Mouse (Mus musculus) ovary, postnatal 14 days (tissue): ENCODE measurements around the gene Wnt9b.
"Not testable (repeated sequence)": the region's sequence is repeated elsewhere in the genome, so short reads cannot be mapped to it uniquely, and the experiment has no call there.

Experiments used
- DNase-seq: peaks from one replicate; pipeline ENCODE4 v3.0.0; 2022; ENCODE audit warnings: low spot score

The Wnt9b gene

DNA sequence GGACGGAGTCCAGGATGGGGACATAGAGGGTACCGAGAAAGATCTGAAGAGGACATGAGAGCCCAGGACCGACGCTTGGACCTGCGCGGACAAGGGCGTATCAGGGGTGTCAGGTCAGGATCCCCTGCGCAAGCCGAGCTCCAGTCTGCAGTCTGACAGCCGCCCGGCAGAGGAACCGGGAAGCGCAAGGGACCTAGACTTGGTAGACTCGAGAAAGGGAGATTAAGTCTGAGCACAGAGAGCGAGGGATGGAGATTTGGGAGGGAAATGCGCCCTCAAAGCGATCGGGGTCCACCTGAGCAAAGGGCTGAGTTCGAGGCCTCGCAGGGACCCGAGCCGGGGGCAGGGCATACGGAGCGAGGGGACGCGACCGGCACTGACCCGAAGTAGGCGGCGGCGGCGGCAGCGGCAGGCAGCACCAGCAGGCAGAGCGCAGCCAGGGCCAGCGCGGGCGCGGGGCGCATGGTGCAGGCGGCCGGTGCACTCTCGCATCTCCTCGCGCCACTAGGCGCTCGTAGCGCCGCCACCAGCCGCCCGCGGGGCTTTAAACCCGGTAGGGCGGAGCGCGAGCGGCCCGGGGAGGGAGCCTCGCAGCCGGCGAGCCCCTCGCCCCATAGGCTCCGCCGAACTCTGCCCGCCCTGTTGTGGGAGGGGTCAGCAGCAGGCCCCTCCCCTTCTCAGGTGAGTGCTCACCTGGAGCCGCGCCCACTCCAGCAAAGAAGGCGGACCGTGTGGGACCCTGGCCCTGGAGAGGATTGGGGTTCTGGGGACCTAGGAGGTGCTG lies at the start of gene Wnt9b:
Gene Wnt9b (minus strand): TSS at position 516 of the 784 bp plus-strand sequence.
- peak; percentile 15 for DNase-seq

DNA sequence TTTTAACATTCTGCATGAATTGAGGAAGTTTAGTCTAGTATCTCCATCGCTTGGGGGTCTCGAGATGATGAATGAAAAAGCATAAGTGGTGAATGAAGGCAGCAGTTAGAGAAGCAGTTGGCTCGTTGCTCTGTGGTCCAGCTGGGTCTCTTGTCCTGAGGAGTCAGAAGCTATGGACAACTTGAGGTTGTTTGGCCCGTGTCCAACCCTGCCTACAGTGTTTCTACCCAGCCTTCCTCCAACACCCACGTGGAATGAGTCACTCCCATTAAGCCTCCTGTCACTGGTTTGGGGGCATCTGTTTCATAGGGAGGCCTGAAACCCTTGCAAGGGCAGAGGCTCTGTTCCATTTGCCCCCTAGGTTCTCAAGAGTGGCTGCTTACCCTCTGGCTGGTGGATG lies 40.3 kb upstream of the Wnt9b start:
- DNase-seq: no peak

- no peak for DNase-seq
These were observed 30.5 kb upstream of the Wnt9b start for GRCm38 (mm10) chr11:103780152-103780551.

DNA sequence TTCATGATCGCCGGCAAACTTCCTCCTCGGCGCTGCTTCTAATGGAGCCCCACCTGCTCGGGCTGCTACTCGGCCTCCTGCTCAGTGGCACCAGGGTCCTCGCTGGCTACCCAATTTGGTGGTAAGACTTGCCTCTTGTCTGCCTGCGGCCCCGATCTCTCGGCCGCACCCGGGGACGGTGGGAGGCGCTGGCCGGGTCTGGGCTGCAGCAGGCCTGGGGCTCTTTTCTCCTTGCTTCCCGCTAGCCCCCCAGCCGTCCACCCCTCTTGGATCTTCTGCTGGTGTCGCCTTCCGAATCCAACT lies 24.6 kb upstream of the Wnt9b start:
- no peak for DNase-seq

DNA sequence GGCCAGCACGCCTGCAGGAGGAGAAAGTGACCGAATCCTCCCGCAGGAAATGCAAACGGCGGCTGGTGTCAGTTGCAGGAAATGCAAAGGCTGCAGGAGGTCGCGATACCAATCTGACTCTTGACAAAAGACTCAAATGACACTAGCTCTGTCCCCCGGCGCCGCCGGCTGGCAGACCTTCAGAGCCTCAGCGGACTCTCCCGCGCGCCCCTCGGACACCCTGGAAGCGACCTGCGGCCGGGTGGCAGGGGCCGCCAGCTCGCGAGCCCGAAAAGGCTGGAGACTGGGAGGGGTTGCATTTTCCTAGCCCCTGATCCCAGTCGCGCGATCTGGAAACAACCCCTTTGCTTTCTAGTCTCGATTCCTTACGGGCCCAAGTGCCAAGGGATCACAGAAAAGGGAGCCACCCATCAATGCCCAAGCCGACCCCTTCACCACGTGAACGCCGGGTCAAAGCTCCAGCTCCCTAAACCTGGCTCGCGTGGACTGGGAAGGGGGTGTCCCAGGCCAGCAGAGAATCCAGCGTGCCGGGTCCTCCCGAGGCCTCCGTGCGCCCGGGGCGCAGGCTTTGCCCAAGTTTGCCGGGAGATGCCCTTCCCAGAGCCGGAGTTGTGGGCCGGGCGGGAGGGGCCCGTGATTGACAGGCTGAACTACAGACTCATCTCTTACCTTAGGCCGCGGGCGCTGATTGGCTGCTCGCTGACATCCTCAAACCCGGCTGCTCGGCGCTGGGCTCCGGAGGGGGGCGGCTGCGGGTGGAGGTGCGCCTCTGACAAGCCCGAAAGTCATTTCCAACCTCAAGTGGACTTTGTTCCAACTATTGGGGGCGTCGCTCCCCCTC lies 24.0 kb upstream of the Wnt9b start, which contains the start of gene Wnt3:
Gene Wnt3 (plus strand): TSS at position 764 of the 841 bp plus-strand sequence.
- DNase-seq: no peak

- DNase-seq: no peak
These were observed 23.1 kb upstream of the Wnt9b start for GRCm38 (mm10) chr11:103772505-103773386.

- DNase-seq: no peak
These were observed 21.7 kb upstream of the Wnt9b start for GRCm38 (mm10) chr11:103771160-103771817.

DNA sequence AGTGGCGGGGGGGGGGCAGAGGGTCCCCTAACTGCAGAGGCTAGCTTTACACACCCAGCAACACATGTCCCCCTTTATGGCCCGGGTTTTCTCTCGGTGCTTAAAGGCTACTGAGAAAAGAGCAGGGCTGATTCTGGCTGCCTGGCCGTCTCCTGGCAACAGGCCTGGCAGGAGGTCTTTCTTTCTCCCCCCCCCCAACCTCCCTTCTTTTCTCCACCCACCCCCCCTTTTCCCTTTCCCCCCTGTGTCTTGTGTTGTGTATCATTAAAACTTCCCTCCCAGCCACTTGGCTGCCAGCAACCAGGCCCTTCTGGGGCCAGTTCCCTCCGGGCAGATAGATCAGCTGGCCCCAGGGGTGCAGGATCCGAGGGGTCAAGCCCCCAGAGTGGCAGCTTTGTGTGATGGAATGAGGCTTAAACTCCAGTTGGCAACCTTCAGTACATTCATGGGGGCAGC lies 16.0 kb upstream of the Wnt9b start:
- no peak for DNase-seq

DNA sequence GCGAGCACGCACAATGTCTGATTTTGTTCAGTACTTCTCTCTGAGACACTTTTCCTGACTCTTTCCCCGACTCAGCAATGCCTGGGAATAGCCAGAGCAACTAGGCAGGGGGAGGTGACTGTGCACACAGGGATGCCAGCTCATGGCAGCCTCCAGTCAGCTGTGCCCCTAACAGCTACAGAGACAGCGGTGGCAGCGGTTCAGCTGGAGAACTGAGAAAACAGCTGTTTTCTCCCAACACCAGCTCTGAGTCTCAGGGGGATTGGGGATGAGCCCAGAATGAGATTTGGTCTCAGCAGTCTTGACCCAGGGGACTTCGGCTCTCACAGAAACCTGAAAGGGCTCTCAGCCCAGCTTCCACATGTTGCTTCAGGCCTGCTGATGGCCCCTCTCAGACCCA lies 15.0 kb upstream of the Wnt9b start:
- no peak for DNase-seq

DNA sequence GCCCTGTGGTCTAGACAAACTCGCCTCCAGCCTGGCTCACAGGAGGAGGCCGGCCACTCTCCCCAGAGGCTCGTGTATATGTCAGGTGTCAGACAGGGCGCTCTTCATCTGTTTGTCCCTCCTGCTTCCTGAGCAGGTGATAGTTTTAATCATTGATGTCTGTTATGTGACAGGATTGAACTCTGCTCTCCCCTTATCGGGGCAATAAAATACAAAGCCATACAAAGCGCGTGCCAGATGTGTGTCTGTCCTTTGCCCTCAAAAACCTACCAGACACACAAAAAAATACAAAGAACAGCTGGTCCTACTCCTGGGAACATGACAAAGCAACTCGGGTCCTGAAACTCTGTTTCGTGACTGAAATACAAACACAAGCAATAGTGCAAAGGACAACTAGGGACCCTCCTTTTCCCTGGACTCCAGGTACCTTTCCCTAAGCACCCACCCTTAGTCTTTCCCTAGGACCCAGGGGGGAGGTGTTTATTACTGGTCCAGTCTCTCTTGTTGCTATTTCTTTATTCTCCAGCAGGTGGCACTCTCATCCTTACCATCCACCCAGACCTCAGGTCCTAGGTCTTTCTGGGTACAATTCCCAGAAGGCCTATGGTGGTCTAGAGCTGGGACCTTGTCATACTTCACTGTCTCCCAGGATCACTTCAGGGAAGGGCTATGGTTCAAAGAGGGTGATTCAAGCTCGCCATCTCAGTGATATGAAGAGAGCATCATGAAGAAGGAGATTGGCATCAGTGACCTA lies 14.0 kb upstream of the Wnt9b start:
- peak; percentile 36 for DNase-seq

- not testable (repeated sequence) for DNase-seq
These were observed 11.3 kb upstream of the Wnt9b start for GRCm38 (mm10) chr11:103760891-103761290.

- DNase-seq: no peak
These were observed 10.5 kb upstream of the Wnt9b start for GRCm38 (mm10) chr11:103760101-103760500.

- peak; percentile 67 for DNase-seq
These were observed 9.1 kb upstream of the Wnt9b start for GRCm38 (mm10) chr11:103758706-103759105.

DNA sequence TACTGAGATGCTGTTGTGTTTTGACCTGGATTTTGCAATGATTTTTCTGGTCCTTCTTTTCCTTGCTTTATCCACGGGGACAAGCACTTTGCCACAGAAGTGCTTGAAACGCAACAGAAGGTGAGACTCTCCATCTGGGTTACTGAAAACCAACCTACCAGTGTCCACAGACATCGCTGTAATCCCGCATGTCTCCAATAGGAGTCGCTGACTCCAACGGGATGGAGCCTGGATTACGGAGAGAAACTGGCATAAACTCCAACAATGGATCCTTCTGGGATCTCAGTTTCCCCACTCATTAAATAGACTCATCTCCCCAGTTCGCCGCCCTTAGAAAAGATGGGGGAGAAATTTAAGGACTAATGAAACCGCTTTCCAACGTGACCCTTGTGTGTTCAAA lies 8.4 kb upstream of the Wnt9b start:
- no peak for DNase-seq

- no peak for DNase-seq
These were observed 991 bp upstream of the Wnt9b start for GRCm38 (mm10) chr11:103750612-103751011.

DNA sequence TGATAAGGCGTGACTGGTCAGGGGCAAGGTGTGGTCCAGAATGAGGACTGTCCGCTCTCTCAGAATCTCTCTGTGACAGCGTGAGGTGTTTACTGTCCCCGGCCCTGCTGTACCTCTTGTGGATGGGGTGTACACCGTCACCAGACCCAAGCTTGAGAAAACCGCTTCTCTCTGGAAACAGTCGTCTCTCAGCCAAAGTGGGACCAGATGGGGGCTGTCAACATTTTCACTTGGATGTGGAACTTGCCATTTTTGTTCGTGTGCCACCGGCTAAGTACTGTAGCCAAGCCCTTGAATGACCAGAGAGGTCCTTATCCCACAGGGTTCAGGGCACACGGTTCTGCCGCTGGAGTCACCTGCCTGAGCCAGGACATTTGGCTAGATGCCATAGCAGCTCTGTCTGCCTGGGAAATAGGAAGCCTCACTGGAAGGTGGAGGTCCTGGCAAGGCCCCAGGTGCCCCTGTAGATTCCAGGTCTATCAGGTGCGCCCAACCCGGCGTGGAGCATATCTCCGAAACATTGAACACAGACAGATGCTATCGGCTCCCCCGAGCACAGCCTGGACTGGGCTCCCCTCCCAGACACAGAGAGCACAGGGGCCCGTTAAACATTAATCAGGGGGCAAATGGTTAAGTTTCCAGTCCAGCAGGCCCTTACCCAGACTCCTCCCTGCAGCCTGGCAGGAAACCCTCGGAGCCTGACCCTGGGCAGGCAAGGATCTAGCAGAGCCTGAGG lies 14.4 kb downstream of the Wnt9b start:
- DNase-seq: no peak

DNA sequence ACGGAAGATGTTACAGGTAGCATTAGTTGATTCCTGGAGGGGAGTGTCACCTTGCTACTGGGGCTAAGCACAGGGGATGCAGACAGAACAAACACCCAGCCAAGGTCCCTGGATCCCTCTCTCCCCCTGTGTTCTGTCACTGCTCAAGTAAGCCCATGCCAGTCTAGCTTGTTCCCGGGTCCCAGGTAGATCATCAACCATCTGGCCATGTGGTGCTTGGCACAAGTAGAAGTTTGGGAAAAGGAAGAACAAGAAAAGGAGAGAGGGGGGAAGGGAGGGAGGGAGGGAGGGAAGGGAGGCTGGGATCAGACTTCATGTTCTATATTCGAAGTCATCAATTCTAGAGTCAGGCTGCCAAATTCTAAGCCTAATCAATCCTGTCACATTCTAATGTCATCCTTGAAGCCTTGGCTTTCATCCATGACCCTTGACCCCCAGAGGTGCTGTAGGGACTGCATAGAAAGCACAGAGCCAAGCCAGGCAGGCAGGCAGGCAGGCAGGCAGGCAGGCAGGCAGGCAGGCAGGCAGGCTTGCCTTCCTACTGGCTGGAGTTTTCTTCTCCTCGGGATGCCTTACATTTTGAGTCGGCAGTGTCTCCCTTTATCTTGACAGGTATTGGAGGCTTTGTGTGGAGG lies 15.1 kb downstream of the Wnt9b start:
- no peak for DNase-seq

GRCm38 (mm10) chr11:103733961-103734360 lies 15.7 kb downstream of the Wnt9b start:
- DNase-seq: no peak

- DNase-seq: no peak
These were observed 16.6 kb downstream of the Wnt9b start for GRCm38 (mm10) chr11:103733069-103733468.

DNA sequence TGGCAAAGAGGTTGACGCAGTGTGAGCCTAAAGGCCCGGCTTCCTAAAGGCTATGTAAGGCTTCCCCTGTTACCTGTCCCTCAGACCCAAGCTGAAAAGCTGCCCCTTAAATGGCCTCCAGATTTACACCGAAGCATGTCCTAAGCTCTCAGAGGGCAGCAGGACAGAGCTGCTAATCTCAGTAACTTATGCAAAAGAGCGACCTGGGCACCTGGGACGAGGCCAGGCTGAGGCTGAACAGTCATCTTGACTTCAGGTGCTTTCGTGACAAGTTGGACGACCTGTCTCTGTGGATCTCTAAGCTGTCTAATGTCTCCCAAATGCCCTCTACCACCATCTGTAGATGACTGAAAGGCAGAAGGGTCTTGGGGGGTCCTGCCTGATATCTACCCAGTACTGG lies 17.3 kb downstream of the Wnt9b start:
- DNase-seq: no peak
